Mouse (Mus musculus): ENCODE results near the gene Il1f5.

Gene Il1f5

GRCm38 (mm10) chr2:24276654-24277053, at the start of gene Il1f5:
Il1f5 (plus strand) TSS chr2:24276954.
- DNase-seq: no peak

- no peak for DNase-seq
Observed at GRCm38 (mm10) chr2:24227191-24227590, 49.6 kb upstream of the Il1f5 start.

GRCm38 (mm10) chr2:24267503-24267902, 9.3 kb upstream of the Il1f5 start:
- DNase-seq: no peak

GRCm38 (mm10) chr2:24273619-24274018, 3.1 kb upstream of the Il1f5 start:
- DNase-seq: no peak

- no peak for DNase-seq
Observed at GRCm38 (mm10) chr2:24275146-24275545, 1.6 kb upstream of the Il1f5 start.

- DNase-seq: no peak
Observed at GRCm38 (mm10) chr2:24290896-24291295, 14.1 kb downstream of the Il1f5 start, which contains the start of gene Il1f10. Il1f10 (plus strand) TSS chr2:24291196.

GRCm38 (mm10) chr2:24294616-24295015, 17.9 kb downstream of the Il1f5 start:
- DNase-seq: no peak

- peak; percentile 72 to 75 for DNase-seq
Observed at GRCm38 (mm10) chr2:24296837-24297236, 20.1 kb downstream of the Il1f5 start.

GRCm38 (mm10) chr2:24311302-24312001, 34.7 kb downstream of the Il1f5 start:
- DNase-seq: peak; percentile 67 to 68

- DNase-seq: no peak
Observed at GRCm38 (mm10) chr2:24316919-24317318, 40.2 kb downstream of the Il1f5 start.

- no peak for DNase-seq
Observed at GRCm38 (mm10) chr2:24317919-24318598, 41.3 kb downstream of the Il1f5 start.
